Mouse (Mus musculus) gonadal fat pad, adult 2 months (tissue): Measurements from ENCODE around the gene Polh. TPM values are rescaled to one million over a fixed set of nuclear protein-coding genes. Genes with fewer than 3 reads are reported as not detected.

ENCODE experiments used
- DNase-seq: peaks from one replicate; pipeline ENCODE4 v3.0.0-alpha.2; 2012; ENCODE audit warnings: low read depth
- polyA plus RNA-seq: library from polyadenylated mRNA; depleted of rRNA; stranded (reverse); fragments of >200 nt; gene quantifications from 2 replicates; pipeline ENCODE4 v1.2.3, GENCODE M21; 2012; rRNA removed

Polh gene
- polyA plus RNA-seq, 1 experiment = 6.3 TPM

- no peak for DNase-seq
Measured at GRCm38 (mm10) chr17:46132058-46132718, 70.3 kb downstream of the Polh start.

DNA sequence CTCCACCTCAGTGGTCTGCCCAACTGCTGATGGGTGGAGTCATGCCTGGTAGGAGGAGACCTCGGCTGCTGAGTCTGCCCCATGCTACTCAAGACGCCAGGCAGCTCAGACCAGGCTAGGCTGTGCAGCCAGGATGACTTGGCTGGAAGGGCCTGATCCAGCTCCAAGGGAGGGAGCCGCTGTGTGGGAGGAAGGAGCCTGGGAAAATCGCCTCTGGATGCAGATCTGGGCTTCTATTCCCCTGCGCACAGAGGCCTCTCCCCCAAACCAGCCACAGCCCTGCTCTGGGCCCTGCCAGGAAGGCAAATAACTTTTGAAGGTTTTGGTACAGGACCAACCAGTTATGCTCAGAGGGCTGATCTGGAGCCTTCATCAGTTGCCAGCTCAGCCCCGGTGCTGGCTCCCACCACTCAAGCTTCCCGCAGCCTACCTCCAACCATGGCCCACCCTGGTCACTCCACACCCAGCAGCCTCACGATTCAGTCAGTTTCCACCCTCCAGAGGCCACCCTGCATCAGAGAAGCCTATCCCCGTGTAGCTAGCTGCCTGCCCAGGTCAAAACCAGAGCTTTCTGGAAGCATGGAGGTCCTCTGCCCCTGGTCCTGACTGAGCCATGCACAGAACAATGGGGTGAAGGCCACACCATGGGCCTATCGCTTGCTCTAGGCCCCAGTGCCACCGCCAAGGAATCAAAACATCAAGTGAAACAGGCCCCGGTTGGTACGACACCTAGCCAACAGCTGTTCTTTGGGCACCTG lies 72.5 kb downstream of the Polh start:
- no peak for DNase-seq

DNA sequence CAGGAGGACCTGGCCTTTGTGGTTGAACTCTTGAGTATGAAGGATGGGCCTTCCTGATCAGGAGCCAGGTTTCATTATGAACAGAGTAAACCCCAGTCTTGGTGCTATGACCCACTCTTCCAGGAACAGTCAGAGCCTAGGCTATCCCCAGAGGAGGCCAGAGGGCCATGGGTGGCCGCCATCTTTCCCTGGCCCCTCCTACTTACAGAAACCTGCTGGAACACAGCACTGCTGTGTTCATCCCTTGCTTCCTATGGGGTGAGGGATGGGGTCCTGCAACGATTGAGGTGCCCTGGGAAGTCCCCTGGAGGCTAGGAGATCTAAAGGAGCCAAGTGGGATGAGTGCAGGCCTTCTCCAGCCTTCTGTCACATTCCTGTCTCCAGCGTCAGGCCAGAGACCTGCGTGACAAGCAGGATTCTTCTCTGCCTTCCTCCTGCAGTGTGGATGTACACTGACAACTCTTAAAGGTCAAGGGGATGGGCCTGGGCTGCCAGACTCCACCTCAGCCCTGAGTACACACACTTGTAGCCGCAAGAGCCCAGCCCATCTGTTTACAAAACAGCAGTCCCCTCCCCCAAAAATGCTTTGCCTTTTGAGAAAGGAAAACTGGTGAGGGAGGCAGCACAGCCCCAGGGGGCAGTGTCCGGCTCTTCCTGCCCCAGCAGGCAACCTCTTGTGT lies 74.5 kb downstream of the Polh start:
- no peak for DNase-seq

- no peak for DNase-seq
Measured at GRCm38 (mm10) chr17:46126608-46127007, 75.8 kb downstream of the Polh start.

DNA sequence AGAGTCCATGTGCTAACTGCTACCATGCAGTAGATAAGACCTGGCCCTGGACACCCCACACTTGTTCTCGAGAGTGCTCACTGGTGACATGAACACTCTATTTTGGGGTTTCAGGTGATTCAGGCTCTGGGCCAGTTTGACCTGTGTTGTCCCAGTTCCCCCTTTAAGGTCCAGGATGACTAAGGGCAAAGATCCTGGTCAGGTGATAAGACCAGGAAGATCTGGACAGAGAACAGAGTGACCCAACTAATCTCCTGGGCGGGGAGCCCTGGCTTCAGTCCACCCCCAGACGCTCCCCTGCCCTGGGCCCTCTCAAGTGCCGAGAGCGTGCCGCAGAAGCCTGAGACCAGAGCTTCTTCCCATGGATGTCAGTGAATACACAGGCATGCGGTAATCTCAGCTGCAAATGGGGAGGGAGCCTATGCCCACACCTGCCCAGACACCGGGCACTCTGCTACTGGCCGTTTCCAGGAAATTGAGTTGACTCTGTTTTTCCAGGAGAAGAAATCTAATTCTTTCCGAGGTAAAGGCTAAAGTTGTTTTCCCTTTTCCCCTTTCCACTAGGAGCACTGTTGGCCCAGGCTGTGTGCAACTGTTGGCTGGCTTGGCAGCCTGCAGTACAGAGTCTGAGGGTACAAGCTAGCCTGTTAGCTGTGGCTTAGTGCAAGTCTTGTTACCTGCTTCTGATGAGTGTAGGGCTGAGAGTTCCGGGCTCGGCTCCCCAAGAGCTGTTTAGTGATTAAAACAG lies 78.3 kb downstream of the Polh start:
- DNase-seq = no peak

GRCm38 (mm10) chr17:46123285-46123684 lies 79.2 kb downstream of the Polh start:
- no peak for DNase-seq

GRCm38 (mm10) chr17:46122791-46123190 lies 79.7 kb downstream of the Polh start:
- no peak for DNase-seq

Other genes with a start within 250 kb of the Polh start
- 233 and 316 TPM in 2 replicates for gene Vegfa, start 170.3 kb downstream of the Polh start, polyA plus RNA-seq
- 43.8 and 49.0 TPM in 2 replicates for gene Mrps18a, start 91.7 kb downstream of the Polh start, polyA plus RNA-seq
- gene Rsph9, start 58.4 kb downstream of the Polh start, polyA plus RNA-seq = 10.0 and 13.0 TPM in 2 replicates
- 23.9 and 25.8 TPM in 2 replicates for gene Mad2l1bp, start 49.1 kb downstream of the Polh start, polyA plus RNA-seq
- gene Gtpbp2, start 41.6 kb downstream of the Polh start, polyA plus RNA-seq = 117 and 138 TPM in 2 replicates
- gene Xpo5, start 137 bp upstream of the Polh start, polyA plus RNA-seq = 43.0 and 44.9 TPM in 2 replicates
- gene Polr1c, start 45.4 kb upstream of the Polh start, polyA plus RNA-seq = 53.0 and 62.2 TPM in 2 replicates
- 146 and 181 TPM in 2 replicates for gene Yipf3, start 45.4 kb upstream of the Polh start, polyA plus RNA-seq
- 1.2 and 1.4 TPM in 2 replicates for gene Lrrc73, start 50.9 kb upstream of the Polh start, polyA plus RNA-seq
- 28.1 and 29.4 TPM in 2 replicates for gene Tjap1, start 80.4 kb upstream of the Polh start, polyA plus RNA-seq
- 4.7 and 5.3 TPM in 2 replicates for gene Dlk2, start 94.8 kb upstream of the Polh start, polyA plus RNA-seq
- gene Abcc10, start 125.7 kb upstream of the Polh start, polyA plus RNA-seq = 11.8 and 13.8 TPM in 2 replicates
- gene Zfp318, start 181.1 kb upstream of the Polh start, polyA plus RNA-seq = 11.6 and 13.4 TPM in 2 replicates
- gene Crip3, start 226.3 kb upstream of the Polh start, polyA plus RNA-seq = 0.92 and 1.1 TPM in 2 replicates
- 0.10 TPM in 1 of 2 replicates, not detected in the other for gene Slc22a7, start 235.8 kb upstream of the Polh start, polyA plus RNA-seq